Comparison of ENCODE assay signal across 15 mouse cellular contexts in genomic region chr5:33005442-33006145, GRCm38 (mm10). TPM values are rescaled to one million over a fixed set of nuclear protein-coding genes. Genes with fewer than 3 reads are reported as not detected.
A peak's percentile ranks its signal among the peaks of the same experiment; 100 is the strongest.
DNase-seq lines count a peak whose midpoint lies in the region; ATAC-seq and TF ChIP-seq lines count a peak whose summit lies in the region.
"Had no signal": no experiment of that assay in that cellular context is flagged by ENCODE, and none has a peak within 500 bp of the region (broad histone marks: within the 10 kb centered on the region; RNA-seq: fewer than 3 reads in every experiment).

No protein-coding gene starts in this region.

- H3K4me3 ChIP-seq in layer of hippocampus, adult 2 months, result no peak overlapping the region
- H3K4me3 ChIP-seq in midbrain, embryonic 13.5 days (replicated peaks), result no peak overlapping the region
- H3K4me3 ChIP-seq: erythroblast, embryonic 14.5 days; myocyte had no signal

- no peaks in the 10 kb centered on the region for H3K36me3 ChIP-seq in midbrain, embryonic 13.5 days

- no peaks in the 10 kb centered on the region for H3K27me3 ChIP-seq in midbrain, embryonic 13.5 days
- H3K27me3 ChIP-seq: CH12.LX had no signal

- no peaks in the 10 kb centered on the region for H3K9me3 ChIP-seq in midbrain, embryonic 13.5 days

- peaks cover 35% of the 10 kb centered on the region for H3K4me1 ChIP-seq in midbrain, embryonic 13.5 days (replicated peaks)

- peak in 1 of 2 experiments; percentile 66 for DNase-seq in layer of hippocampus, adult 2 months (ENCODE audit: low spot score in 2 of 2)
- DNase-seq in layer of hippocampus, postnatal 25 days (ENCODE audit: extremely low spot score in 1 of 2, low spot score in 1 of 2), result no peak
- peak; percentile 90 for DNase-seq in brain, adult 2 months (ENCODE audit: low read depth, low spot score)
- no peak for DNase-seq in thymus, postnatal 10 days (ENCODE audit: low spot score in 2 of 2)
- no peak for DNase-seq in kidney, adult 8-10 months
- no peak for DNase-seq in c-Kit-positive CD71-positive TER-119-positive erythroid progenitor cells, embryonic 14.5 days (ENCODE audit: low spot score)
- DNase-seq: cerebellum, adult 8-10 months; kidney, adult 2 months; thymus, postnatal 14 days had no signal

- no peak for TF ChIP-seq CTCF in layer of hippocampus, adult 2 months (conservative IDR thresholded peaks at IDR 0.05)

- H3K4me2 ChIP-seq in midbrain, embryonic 13.5 days (replicated peaks), result no peak overlapping the region
- H3K4me2 ChIP-seq: heart, embryonic 11.5 days had no signal

- WGBS in midbrain, embryonic 13.5 days, result 65% methylated on average over 11 of the region's 11 CpGs

- ATAC-seq in hematopoietic stem cell, adult 5-6 weeks (replicated peaks in 1 of 2; ENCODE audit: insufficient read depth in 1 of 2, low FRiP score in 2 of 2, low TSS enrichment in 1 of 2, low read depth in 1 of 2, poor library complexity in 2 of 2, severe bottlenecking in 2 of 2), result peak; percentile 70 to 80
- peak; percentile 67 for ATAC-seq in midbrain, embryonic 13.5 days

- peak overlapping the region; percentile 95 for H3K27ac ChIP-seq in layer of hippocampus, adult 2 months
- peak overlapping the region; percentile 63 for H3K27ac ChIP-seq in midbrain, embryonic 13.5 days

- H3K9ac ChIP-seq in midbrain, embryonic 13.5 days (replicated peaks), result no peak overlapping the region

RNA-seq across cellular contexts. Expression of gene Ywhah, which starts 13.0 kb away (rescaled TPM):
- total RNA-seq in layer of hippocampus, adult 2 months (2021), result 1,000 to 10,000 TPM; 1,193 to 1,302 TPM
- total RNA-seq in layer of hippocampus, postnatal 25 days (2021), result 1,000 to 10,000 TPM; 1,285 to 1,312 TPM
- total RNA-seq in hematopoietic stem cell, adult 5-6 weeks (2017), result 127 and 167 TPM in 2 replicates
- 517 and 561 TPM in 2 replicates for polyA plus RNA-seq in midbrain, embryonic 13.5 days (2015; fragmentation: Nextera tagmentation; extraction: Ambion mirVana)
